Mouse (Mus musculus): ENCODE data around the gene Tmem262.

GRCm38 (mm10) chr19:6127760-6128341 lies 48.0 kb downstream of the Tmem262 start, which contains the start of gene Snx15:
- no peak; the same call in 1 of the 2 replicates for TF ChIP-seq CTCF (IDR thresholded peaks at IDR 0.05)
- 0 out of 2 replicates have a peak, but pooled peaks have one; percentile 53 for TF ChIP-seq EP300 (IDR thresholded peaks at IDR 0.05)
